Mouse (Mus musculus): ENCODE data around the gene Gm17334. TPM values are rescaled to one million over a fixed set of nuclear protein-coding genes. Genes with fewer than 3 reads are reported as not detected.
A peak's percentile ranks its signal among the peaks of the same experiment; 100 is the strongest.
"Not testable (repeated sequence)": the region's sequence is repeated elsewhere in the genome, so short reads cannot be mapped to it uniquely, and the experiment has no call there.

The Gm17334 gene
- polyA plus RNA-seq, 1 experiment from 2014 or later = 0.19 TPM

DNA sequence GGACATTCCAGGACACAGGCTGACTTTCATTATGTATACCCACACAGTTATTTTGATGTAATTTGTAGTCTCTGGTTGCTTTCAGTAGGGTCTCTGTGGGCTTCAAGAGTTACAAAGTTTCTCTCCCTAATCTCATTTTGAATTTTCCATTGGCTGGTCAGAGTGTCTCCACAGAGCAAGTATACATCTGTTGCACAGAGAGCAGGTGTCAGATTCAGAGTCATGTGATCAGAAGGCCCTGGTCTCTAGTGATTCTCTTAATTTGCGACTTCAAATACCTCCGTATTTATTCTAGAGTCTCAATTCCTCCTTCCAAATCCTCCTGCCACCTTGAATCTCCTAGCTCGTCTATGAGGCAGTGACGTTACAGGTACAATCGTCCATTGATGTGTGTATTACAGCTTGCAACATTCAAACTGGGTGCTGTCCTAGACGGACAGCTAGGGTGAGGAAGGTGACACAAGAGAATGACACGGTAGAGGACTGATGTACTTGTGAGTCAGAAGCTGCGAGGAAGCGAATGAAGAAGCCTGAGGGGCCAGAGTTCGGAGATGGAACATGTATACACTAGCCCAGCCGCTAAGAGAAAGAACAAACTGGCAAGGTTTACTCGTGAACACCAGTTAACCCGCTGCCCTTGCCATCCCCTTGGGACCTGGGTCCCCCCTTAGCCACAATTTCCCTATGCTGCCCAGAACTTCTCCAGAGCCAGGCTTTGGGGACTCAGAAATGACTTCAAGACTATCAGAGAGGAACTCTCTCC, 4.4 kb downstream of the Gm17334 start:
- no peak for ATAC-seq (ENCODE audit: insufficient read depth, low FRiP score, low read depth)
- no peak overlapping the region for H3K27ac ChIP-seq
- peaks cover 22% of the 10 kb centered on the region for H3K4me1 ChIP-seq
- 76% methylated on average over 13 of the region's 13 CpGs for WGBS
- no peaks in the 10 kb centered on the region for H3K27me3 ChIP-seq (replicated peaks)
- H3K9me3 ChIP-seq = no peaks in the 10 kb centered on the region
- H3K36me3 ChIP-seq = no peaks in the 10 kb centered on the region
- H3K4me2 ChIP-seq = no peak overlapping the region
- no peak overlapping the region for H3K9ac ChIP-seq
- no peak overlapping the region for H3K4me3 ChIP-seq (replicated peaks)

DNA sequence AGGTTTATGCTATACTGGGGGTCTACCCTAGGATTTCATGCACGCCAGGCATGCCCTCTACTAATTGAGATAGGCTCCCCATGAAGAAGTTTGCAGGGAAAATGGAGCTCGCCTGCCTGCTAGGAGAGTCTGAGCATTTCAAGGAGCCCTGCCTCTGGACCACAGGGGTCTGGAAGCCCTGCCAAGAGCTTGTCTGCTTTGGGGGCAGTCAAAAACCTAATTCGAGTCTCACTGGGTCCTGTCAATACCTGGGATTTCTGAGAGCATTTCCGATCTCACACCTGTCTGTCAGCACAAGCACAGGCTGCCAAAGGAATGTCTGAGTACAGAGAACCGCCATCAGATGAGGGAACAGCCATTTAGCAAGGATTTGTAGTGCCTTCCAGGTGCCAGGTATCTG, 8.4 kb downstream of the Gm17334 start:
- no peaks in the 10 kb centered on the region for H3K9me3 ChIP-seq
- WGBS = 60% methylated on average over 5 of the region's 5 CpGs
- no peak overlapping the region for H3K9ac ChIP-seq
- peak overlapping the region; percentile 97 for H3K27ac ChIP-seq
- no peaks in the 10 kb centered on the region for H3K36me3 ChIP-seq
- peaks cover 44% of the 10 kb centered on the region for H3K4me1 ChIP-seq
- H3K4me3 ChIP-seq (replicated peaks) = no peak overlapping the region
- no peak for ATAC-seq (ENCODE audit: insufficient read depth, low FRiP score, low read depth)
- no peak overlapping the region for H3K4me2 ChIP-seq
- H3K27me3 ChIP-seq (replicated peaks) = no peaks in the 10 kb centered on the region

DNA sequence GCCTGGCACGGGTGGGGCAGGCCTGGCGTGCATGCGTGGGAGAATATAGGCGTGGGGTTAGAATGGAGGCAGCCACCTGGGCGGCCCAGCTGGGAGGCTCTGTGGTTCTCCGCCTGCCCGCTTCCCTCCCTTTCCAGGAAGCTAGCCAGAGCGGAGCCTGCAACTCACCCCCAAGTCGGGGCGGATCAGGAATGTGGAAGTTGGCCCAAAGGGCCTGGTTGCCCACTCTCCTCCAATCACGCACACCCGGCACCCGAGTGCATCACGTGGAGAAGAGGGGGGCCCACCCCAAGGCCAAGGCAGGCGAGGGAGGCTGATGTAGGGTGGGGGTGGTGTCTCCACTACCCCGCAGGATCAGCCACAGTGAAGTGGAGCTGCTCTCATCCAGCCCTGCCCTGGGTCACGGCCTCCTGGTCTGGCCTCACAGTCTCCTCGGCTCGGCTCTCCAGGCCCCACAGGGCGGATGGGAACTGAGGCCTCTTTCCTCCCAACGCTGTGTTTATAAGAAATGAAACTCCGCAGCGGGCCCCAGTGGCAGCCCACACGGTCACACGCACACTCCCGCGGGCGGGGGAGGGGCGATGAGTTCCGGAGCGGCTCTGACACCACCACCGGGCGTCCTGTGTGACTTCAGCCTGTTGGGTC, 9.4 kb downstream of the Gm17334 start:
- H3K9ac ChIP-seq = peak overlapping the region; percentile 16; the same call in 1 of the 2 replicates
- no peaks in the 10 kb centered on the region for H3K27me3 ChIP-seq (replicated peaks)
- peaks cover 52% of the 10 kb centered on the region for H3K4me1 ChIP-seq
- peak overlapping the region; percentile 77 for H3K4me2 ChIP-seq
- peak overlapping the region; percentile 35 for H3K4me3 ChIP-seq (replicated peaks)
- H3K9me3 ChIP-seq = no peaks in the 10 kb centered on the region
- H3K27ac ChIP-seq = peak overlapping the region; percentile 97
- 1% methylated on average over 33 of the region's 33 CpGs for WGBS
- peak; percentile 79 for ATAC-seq (ENCODE audit: insufficient read depth, low FRiP score, low read depth)
- no peaks in the 10 kb centered on the region for H3K36me3 ChIP-seq

DNA sequence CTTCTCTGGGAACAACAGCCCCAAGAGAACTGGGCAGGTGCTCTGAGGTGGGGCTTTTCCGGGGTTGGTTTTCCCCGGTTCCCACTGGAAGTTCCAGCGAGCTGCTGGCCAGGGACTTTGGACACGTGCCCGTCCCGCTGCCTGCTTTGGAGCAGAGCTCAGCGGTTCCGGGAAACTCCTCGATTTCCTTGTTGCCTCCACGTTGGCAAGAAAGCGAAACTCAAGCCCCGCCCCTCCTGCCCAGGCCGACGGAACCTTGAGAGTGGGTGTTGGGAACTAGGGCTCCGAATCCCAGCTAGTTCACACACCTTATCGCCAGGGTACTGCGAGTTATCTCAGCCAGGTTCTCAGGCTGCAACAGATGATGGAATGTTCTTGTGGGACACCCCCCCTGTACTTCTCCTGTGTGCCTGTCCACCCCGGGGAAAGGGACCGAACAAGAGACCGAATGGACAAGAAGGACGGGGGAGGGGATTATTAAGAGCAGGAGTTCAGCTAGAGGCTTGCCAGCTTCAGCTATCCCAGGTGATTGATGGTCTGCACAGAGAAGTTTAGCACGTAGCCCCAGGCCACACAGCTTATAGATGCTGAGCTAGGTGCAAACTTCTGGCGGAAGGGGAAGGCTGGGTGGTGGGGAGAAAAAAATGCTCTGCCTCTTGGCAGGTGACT, 10.0 kb downstream of the Gm17334 start:
- H3K4me2 ChIP-seq = peak overlapping the region; percentile 77
- H3K9ac ChIP-seq = peak overlapping the region; percentile 13; the same call in 1 of the 2 replicates
- peaks cover 56% of the 10 kb centered on the region for H3K4me1 ChIP-seq
- H3K4me3 ChIP-seq (replicated peaks) = peak overlapping the region; percentile 35
- H3K27me3 ChIP-seq (replicated peaks) = no peaks in the 10 kb centered on the region
- 3% methylated on average over 23 of the region's 23 CpGs for WGBS
- peak; percentile 38 for ATAC-seq (ENCODE audit: insufficient read depth, low FRiP score, low read depth)
- peak overlapping the region; percentile 97 for H3K27ac ChIP-seq
- no peaks in the 10 kb centered on the region for H3K36me3 ChIP-seq
- no peaks in the 10 kb centered on the region for H3K9me3 ChIP-seq

DNA sequence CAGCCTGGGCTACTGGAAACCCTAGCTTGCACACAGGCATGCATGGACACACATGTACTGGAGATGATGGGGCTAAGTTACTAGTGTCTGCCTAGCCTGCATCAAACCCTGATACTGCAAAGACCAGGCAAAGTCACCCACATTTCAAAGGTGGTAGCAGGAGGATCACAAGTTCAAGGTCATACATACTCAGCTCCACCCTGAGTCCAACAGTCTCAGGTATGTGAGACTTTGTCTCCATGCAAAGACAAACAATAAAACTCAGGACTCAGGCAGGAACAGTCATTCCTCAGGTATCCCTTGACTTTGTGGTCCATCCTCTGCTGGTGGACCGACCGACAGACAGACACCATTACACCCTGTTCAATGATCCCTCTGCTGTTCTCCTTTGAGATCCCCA, 10.6 kb downstream of the Gm17334 start:
- H3K4me3 ChIP-seq (replicated peaks) = peak overlapping the region; percentile 35
- no peaks in the 10 kb centered on the region for H3K36me3 ChIP-seq
- H3K9me3 ChIP-seq = no peaks in the 10 kb centered on the region
- H3K4me2 ChIP-seq = peak overlapping the region; percentile 77
- peaks cover 56% of the 10 kb centered on the region for H3K4me1 ChIP-seq
- no peak for ATAC-seq (ENCODE audit: insufficient read depth, low FRiP score, low read depth)
- peak overlapping the region; percentile 97 for H3K27ac ChIP-seq
- no peaks in the 10 kb centered on the region for H3K27me3 ChIP-seq (replicated peaks)
- 0 out of 2 replicates have a peak overlapping the region, but pooled peaks have one; percentile 13 for H3K9ac ChIP-seq
- 42% methylated on average over 2 of the region's 2 CpGs for WGBS

DNA sequence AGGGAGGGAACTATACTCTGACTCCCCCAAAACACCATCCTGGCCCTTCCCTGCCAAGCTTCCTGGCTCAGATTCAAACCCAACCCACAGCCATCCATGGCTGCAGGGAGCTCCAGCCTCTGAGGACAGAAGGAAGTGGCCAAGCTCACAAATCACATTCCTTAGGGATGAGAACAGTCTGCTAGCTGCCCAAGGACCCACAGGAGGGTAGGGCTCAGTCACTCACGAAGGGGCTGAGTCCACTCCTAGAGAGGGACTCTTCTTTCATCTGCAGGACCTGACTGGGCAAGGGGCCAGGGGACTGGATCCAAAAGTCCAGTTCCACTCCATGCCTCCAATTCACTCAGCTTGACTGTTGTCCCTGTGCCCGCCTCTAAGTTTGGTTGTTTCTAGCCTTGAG, 11.2 kb downstream of the Gm17334 start:
- H3K36me3 ChIP-seq = no peaks in the 10 kb centered on the region
- no peaks in the 10 kb centered on the region for H3K27me3 ChIP-seq (replicated peaks)
- no peak overlapping the region for H3K4me2 ChIP-seq
- H3K27ac ChIP-seq = peak overlapping the region; percentile 97
- H3K4me1 ChIP-seq = peaks cover 56% of the 10 kb centered on the region
- ATAC-seq (ENCODE audit: insufficient read depth, low FRiP score, low read depth) = 0 out of 2 replicates have a peak, but pooled peaks have one; percentile 9
- H3K4me3 ChIP-seq (replicated peaks) = no peak overlapping the region
- H3K9ac ChIP-seq = no peak overlapping the region
- 41% methylated on average over 2 of the region's 2 CpGs for WGBS
- H3K9me3 ChIP-seq = no peaks in the 10 kb centered on the region

DNA sequence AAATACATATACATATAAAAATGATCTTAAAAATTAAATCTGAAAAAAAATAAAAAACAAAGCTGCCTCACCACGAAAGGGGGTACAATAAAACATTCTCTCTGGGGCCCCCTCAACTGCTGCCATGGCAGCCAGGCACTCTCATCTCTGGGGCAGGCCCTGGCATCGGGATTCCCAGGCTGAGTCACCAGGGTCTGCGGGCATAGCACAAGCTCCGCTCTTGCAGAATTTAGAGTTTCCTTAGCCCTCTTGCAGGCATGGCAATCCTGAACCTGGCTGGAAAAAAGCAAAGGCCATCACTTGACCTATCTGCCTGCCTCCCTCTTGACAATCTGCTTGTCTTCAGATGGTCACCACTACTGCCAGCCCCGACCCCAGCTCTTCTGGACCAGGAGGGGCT, 11.7 kb downstream of the Gm17334 start:
- Histone ChIP-seq H3K27ac (peak overlapping the region; percentile 97), H3K9ac (no peak overlapping the region), H3K27me3 (replicated peaks) (no peaks in the 10 kb centered on the region), H3K4me3 (replicated peaks) (no peak overlapping the region), H3K4me2 (no peak overlapping the region), H3K9me3 (no peaks in the 10 kb centered on the region), H3K36me3 (no peaks in the 10 kb centered on the region), H3K4me1 (peaks cover 56% of the 10 kb centered on the region)
- WGBS = 69% methylated on average over 5 of the region's 5 CpGs
- no peak for ATAC-seq (ENCODE audit: insufficient read depth, low FRiP score, low read depth)

DNA sequence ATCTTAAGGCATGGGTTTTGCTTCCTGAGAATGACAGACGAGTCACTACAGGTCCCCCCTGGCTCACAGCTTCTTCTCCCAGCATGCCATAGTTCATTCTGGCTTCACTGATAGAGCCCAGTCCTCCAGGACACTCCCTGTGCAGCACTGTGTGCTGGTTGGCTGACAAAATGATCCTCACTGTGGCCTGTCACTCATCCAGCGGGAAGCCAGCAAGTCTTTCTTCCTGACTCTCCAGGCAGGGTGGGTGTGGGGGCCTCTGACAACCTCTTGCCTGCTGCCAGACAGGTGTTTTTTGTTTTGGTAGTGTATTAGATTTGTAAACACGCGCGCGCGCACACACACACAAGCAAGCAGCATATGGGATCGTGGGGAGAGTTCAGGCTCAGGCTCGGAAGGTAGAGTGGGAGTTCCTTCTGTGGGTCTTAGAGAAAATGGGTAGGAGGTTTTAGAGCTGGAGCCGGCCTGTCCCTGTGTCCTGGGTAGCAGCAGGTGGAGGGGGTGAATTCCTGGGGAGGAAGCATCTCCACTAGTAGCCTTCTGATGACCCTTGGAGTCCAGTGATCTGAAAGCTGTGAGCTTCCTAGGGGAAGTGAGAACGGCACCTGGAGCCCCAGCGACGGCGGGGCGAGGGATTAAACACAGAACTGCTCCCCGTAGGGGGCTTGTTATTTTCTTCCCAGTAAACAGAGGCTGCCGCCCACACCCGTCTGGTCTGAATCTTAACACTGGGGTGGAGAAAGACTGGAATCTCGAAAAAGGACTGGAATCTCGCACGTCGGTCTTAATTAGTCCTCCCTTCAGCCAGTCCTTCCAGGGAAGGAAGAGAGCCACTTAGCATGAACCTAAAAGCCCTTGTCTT, 13.2 kb downstream of the Gm17334 start:
- no peaks in the 10 kb centered on the region for H3K36me3 ChIP-seq
- no peak overlapping the region for H3K4me3 ChIP-seq (replicated peaks)
- peaks cover 55% of the 10 kb centered on the region for H3K4me1 ChIP-seq
- H3K27me3 ChIP-seq (replicated peaks) = no peaks in the 10 kb centered on the region
- WGBS = 25% methylated on average over 22 of the region's 22 CpGs
- peak overlapping the region; percentile 70 for H3K27ac ChIP-seq
- no peak for ATAC-seq (ENCODE audit: insufficient read depth, low FRiP score, low read depth)
- H3K9me3 ChIP-seq = no peaks in the 10 kb centered on the region
- H3K4me2 ChIP-seq = peak overlapping the region; percentile 8
- H3K9ac ChIP-seq = no peak overlapping the region

DNA sequence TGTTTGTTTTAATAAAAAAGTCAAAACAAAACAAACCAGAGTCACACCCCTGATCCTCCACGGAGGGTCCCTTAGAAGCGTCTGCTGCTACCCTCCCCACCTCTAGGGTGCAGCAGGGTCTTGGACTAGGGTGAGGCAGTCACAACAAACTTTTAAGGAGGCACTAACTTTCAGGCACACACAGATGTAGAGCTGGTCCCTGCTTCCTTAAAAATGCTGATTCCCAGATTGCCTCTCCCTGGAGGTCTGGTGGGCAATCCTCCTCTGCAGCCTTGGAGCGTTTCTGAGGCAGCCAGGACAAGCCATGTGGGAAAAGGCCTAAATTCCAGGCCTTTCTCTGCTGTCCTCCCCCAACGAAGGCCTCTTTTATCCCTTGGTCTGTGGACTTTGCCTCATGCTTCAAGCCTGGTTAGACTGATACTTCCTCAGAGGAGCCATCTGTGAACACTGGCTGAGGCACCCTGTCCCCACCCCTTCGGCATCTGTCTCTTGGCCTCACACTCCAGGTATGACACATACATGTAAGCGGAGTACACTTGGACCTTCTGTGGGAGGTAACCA, 14.1 kb downstream of the Gm17334 start:
- no peak overlapping the region for H3K4me2 ChIP-seq
- H3K36me3 ChIP-seq = no peaks in the 10 kb centered on the region
- no peak for ATAC-seq (ENCODE audit: insufficient read depth, low FRiP score, low read depth)
- peak overlapping the region; percentile 70 for H3K27ac ChIP-seq
- 35% methylated on average over 6 of the region's 6 CpGs for WGBS
- peaks cover 48% of the 10 kb centered on the region for H3K4me1 ChIP-seq
- no peak overlapping the region for H3K4me3 ChIP-seq (replicated peaks)
- no peak overlapping the region for H3K9ac ChIP-seq
- H3K27me3 ChIP-seq (replicated peaks) = no peaks in the 10 kb centered on the region
- H3K9me3 ChIP-seq = no peaks in the 10 kb centered on the region

DNA sequence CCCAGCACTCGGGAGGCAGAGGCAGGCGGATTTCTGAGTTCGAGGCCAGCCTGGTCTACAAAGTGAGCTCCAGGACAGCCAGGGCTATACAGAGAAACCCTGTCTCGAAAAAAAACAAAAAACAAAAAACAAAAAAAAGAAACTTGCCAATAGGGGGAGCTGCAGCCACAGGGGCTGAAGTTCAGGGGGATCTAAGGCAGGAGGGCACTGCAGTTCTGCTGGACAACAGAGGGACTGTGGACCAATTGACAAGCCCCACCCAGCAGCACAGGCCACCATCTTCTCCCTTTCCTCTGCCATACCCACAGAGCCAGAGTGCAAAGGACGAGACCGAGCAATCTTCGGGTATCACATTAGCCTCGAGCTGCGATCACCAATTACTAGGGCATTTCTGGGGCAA, 15.0 kb downstream of the Gm17334 start:
- peaks cover 40% of the 10 kb centered on the region for H3K4me1 ChIP-seq
- not testable (repeated sequence) for H3K9ac ChIP-seq; H3K4me3 ChIP-seq (replicated peaks); H3K27ac ChIP-seq; H3K9me3 ChIP-seq; H3K36me3 ChIP-seq; ATAC-seq (ENCODE audit: insufficient read depth, low FRiP score, low read depth); H3K4me2 ChIP-seq; H3K27me3 ChIP-seq (replicated peaks)
- WGBS = 75% methylated on average over 9 of the region's 9 CpGs

DNA sequence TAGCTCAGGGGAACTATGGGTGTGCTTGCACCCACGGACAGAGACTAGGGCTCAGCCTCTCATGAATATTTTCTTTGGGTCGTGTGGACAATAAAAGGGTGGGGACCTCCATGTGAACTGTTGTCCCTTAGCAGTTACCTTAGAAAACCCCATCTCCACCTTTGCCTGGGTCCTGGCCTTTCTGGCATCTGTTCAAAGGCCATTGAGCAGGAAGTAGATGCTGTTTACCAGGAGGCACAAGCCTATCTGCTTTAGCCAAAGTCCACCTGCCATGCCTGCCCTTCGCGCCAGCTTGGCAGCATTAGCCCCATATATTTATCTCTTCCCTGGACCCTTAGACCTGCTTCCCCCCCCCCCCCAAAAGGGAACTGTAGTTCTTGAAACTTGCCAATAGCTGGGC, 15.4 kb downstream of the Gm17334 start:
- ATAC-seq (ENCODE audit: insufficient read depth, low FRiP score, low read depth) = no peak
- no peak overlapping the region for H3K4me3 ChIP-seq (replicated peaks)
- peaks cover 36% of the 10 kb centered on the region for H3K4me1 ChIP-seq
- no peaks in the 10 kb centered on the region for H3K36me3 ChIP-seq
- no peak overlapping the region for H3K4me2 ChIP-seq
- no peaks in the 10 kb centered on the region for H3K27me3 ChIP-seq (replicated peaks)
- no peak overlapping the region for H3K9ac ChIP-seq
- H3K9me3 ChIP-seq = no peaks in the 10 kb centered on the region
- H3K27ac ChIP-seq = no peak overlapping the region
- WGBS = 82% methylated on average over 4 of the region's 4 CpGs

Data from stomach, embryonic 15.5 days (tissue).